9 mouse cellular contexts compared by ENCODE assay signal in genomic region chr19:45143214-45143895, GRCm38 (mm10). TPM values are rescaled to one million over a fixed set of nuclear protein-coding genes. Genes with fewer than 3 reads are reported as not detected.
A peak's percentile ranks its signal among the peaks of the same experiment; 100 is the strongest.
DNase-seq lines count a peak whose midpoint lies in the region; ATAC-seq and TF ChIP-seq lines count a peak whose summit lies in the region.
"Had no signal": no experiment of that assay in that cellular context is flagged by ENCODE, and none has a peak within 500 bp of the region (broad histone marks: within the 10 kb centered on the region; RNA-seq: fewer than 3 reads in every experiment).

No protein-coding gene starts in this region.

- H3K4me3 ChIP-seq in E14TG2a.4 (replicated peaks; ENCODE audit: low read length) = peak overlapping the region; percentile 75
- peak overlapping the region; percentile 16 for H3K4me3 ChIP-seq in forebrain, embryonic 15.5 days
- H3K4me3 ChIP-seq in kidney, adult 2 months (ENCODE audit: insufficient read depth, low read depth, low read length) = no peak overlapping the region

- no peak overlapping the region for H3K27ac ChIP-seq in forebrain, embryonic 15.5 days (replicated peaks)
- H3K27ac ChIP-seq in kidney, adult 2 months (ENCODE audit: insufficient read depth, low read depth, low read length) = no peak overlapping the region

- H3K4me1 ChIP-seq in E14TG2a.4 (replicated peaks; ENCODE audit: low read depth, low read length) = peaks cover 71% of the 10 kb centered on the region
- peaks cover 8% of the 10 kb centered on the region for H3K4me1 ChIP-seq in forebrain, embryonic 15.5 days
- H3K4me1 ChIP-seq in kidney, adult 2 months (ENCODE audit: control insufficient read depth, insufficient read depth, low read length) = no peaks in the 10 kb centered on the region

- no peaks in the 10 kb centered on the region for H3K36me3 ChIP-seq in E14TG2a.4 (ENCODE audit: insufficient read depth, low read length)
- no peaks in the 10 kb centered on the region for H3K36me3 ChIP-seq in forebrain, embryonic 15.5 days
- no peaks in the 10 kb centered on the region for H3K36me3 ChIP-seq in kidney, adult 2 months (ENCODE audit: control insufficient read depth, insufficient read depth, low read length)

- peak overlapping the region; percentile 32 for H3K4me2 ChIP-seq in forebrain, embryonic 15.5 days (replicated peaks)

- TF ChIP-seq POLR2A in kidney, adult 2 months (IDR thresholded peaks at IDR 0.05; ENCODE audit: low read depth, low read length) = no peak

- no peaks in the 10 kb centered on the region for H3K9me3 ChIP-seq in E14TG2a.4 (ENCODE audit: low read length)
- H3K9me3 ChIP-seq in forebrain, embryonic 15.5 days = no peaks in the 10 kb centered on the region

- no peak for TF ChIP-seq CTCF in E14TG2a.4 (conservative IDR thresholded peaks at IDR 0.05; ENCODE audit: low read length)
- TF ChIP-seq CTCF in kidney, adult 2 months (conservative IDR thresholded peaks at IDR 0.05; ENCODE audit: insufficient read depth, insufficient read length, low read depth, low read length) = no peak

- H3K27me3 ChIP-seq in E14TG2a.4 (ENCODE audit: insufficient read depth, low read length) = peaks cover 98% of the 10 kb centered on the region
- H3K27me3 ChIP-seq in forebrain, embryonic 15.5 days = peaks cover 100% of the 10 kb centered on the region
- H3K27me3 ChIP-seq in kidney, adult 2 months (replicated peaks; ENCODE audit: control insufficient read depth, insufficient read depth, low read length) = no peaks in the 10 kb centered on the region; the same call in 1 of the 2 replicates

- 1% methylated on average over 46 of the region's 46 CpGs for WGBS in forebrain, embryonic 15.5 days
- WGBS in kidney, adult 2 months = 3% methylated on average over 46 of the region's 46 CpGs

- ATAC-seq in forebrain, embryonic 15.5 days (replicated peaks) = no peak

- no peak overlapping the region for H3K9ac ChIP-seq in forebrain, embryonic 15.5 days (replicated peaks)

- peak; percentile 92 for DNase-seq in ES-CJ7 (ENCODE audit: low read depth, low spot score)
- peak; percentile 65 for DNase-seq in mesoderm, embryonic 11.5 days (ENCODE audit: low read depth, low spot score)
- DNase-seq in gastrocnemius, postnatal 25 days = no peak
- DNase-seq in layer of hippocampus, adult 8-10 months (ENCODE audit: low spot score in 2 of 2) = no peak
- DNase-seq in kidney, adult 2 months = no peak
- DNase-seq: kidney, adult 8-10 months had no signal

RNA-seq across cellular contexts. Expression of gene Tlx1, which starts 7.1 kb away (rescaled TPM):
- not detected in 2 replicates for polyA plus RNA-seq in forebrain, embryonic 15.5 days (2015; fragmentation: Nextera tagmentation; extraction: Ambion mirVana)
- total RNA-seq in gastrocnemius, postnatal 25 days (2021) = not detected
- total RNA-seq in layer of hippocampus, adult 8-10 months (2022) = not detected
- not detected in 2 replicates for polyA plus RNA-seq in kidney, adult 2 months (2012; rRNA removed)
- polyA plus RNA-seq: cortical plate, adult 2 months had no signal

Comparison
In these comparisons a context has a peak if more than half of its experiments do, and no peak if none do; other contexts are left out.
1. DNase-seq: peak in ES-CJ7 (single experiment) and mesoderm, embryonic 11.5 days (single experiment); none in gastrocnemius, postnatal 25 days (single experiment), layer of hippocampus, adult 8-10 months (0 of 2) and kidney, adult 2 months (single experiment).